Mouse (Mus musculus): ENCODE results near the gene Cd164. TPM values are rescaled to one million over a fixed set of nuclear protein-coding genes. Genes with fewer than 3 reads are reported as not detected.

Gene Cd164
- polyA plus RNA-seq, 1 experiment from 2014 or later, result 126 TPM

- no peak overlapping the region for H3K4me3 ChIP-seq (ENCODE audit: low read depth, low read length)
- WGBS, result 37% methylated on average over 3 of the region's 3 CpGs
- H3K9ac ChIP-seq (ENCODE audit: low read length), result no peak overlapping the region
- H3K4me1 ChIP-seq (ENCODE audit: control insufficient read depth, insufficient read depth, low read length), result no peaks in the 10 kb centered on the region
- no peaks in the 10 kb centered on the region for H3K36me3 ChIP-seq (ENCODE audit: control insufficient read depth, insufficient read depth, low read length)
- no peak overlapping the region for H3K4me2 ChIP-seq (ENCODE audit: low read depth)
- no peak for DNase-seq (ENCODE audit: low spot score)
- ATAC-seq (ENCODE audit: insufficient read depth, low FRiP score, low TSS enrichment), result no peak
- no peaks in the 10 kb centered on the region for H3K27me3 ChIP-seq (ENCODE audit: control insufficient read depth, insufficient read depth, low read length)
- H3K27ac ChIP-seq (ENCODE audit: low read depth, low read length), result no peak overlapping the region
- H3K9me3 ChIP-seq (ENCODE audit: control insufficient read depth, low read length), result peaks cover 8% of the 10 kb centered on the region
Measured at GRCm38 (mm10) chr10:41552319-41552718, 33.1 kb downstream of the Cd164 start.

GRCm38 (mm10) chr10:41552847-41553589 lies 33.8 kb downstream of the Cd164 start:
- H3K36me3 ChIP-seq (ENCODE audit: control insufficient read depth, insufficient read depth, low read length), result no peaks in the 10 kb centered on the region
- ATAC-seq (ENCODE audit: insufficient read depth, low FRiP score, low TSS enrichment) (no peak), DNase-seq (ENCODE audit: low spot score) (no peak)
- peaks cover 8% of the 10 kb centered on the region for H3K9me3 ChIP-seq (ENCODE audit: control insufficient read depth, low read length)
- no peaks in the 10 kb centered on the region for H3K27me3 ChIP-seq (ENCODE audit: control insufficient read depth, insufficient read depth, low read length)
- no peak overlapping the region for H3K27ac ChIP-seq (ENCODE audit: low read depth, low read length)
- no peaks in the 10 kb centered on the region for H3K4me1 ChIP-seq (ENCODE audit: control insufficient read depth, insufficient read depth, low read length)
- H3K9ac ChIP-seq (ENCODE audit: low read length), result no peak overlapping the region
- no peak overlapping the region for H3K4me2 ChIP-seq (ENCODE audit: low read depth)
- no peak overlapping the region for H3K4me3 ChIP-seq (ENCODE audit: low read depth, low read length)
- 53% methylated on average over 14 of the region's 14 CpGs for WGBS

- no peak overlapping the region for H3K4me3 ChIP-seq (ENCODE audit: low read depth, low read length)
Measured at GRCm38 (mm10) chr10:41553711-41554110, 34.5 kb downstream of the Cd164 start.

GRCm38 (mm10) chr10:41555081-41555480 lies 35.9 kb downstream of the Cd164 start:
- ATAC-seq (ENCODE audit: insufficient read depth, low FRiP score, low TSS enrichment) (no peak), DNase-seq (ENCODE audit: low spot score) (no peak)
- Histone ChIP-seq H3K4me1 (ENCODE audit: control insufficient read depth, insufficient read depth, low read length) (no peaks in the 10 kb centered on the region), H3K4me2 (ENCODE audit: low read depth) (no peak overlapping the region), H3K27ac (ENCODE audit: low read depth, low read length) (no peak overlapping the region), H3K4me3 (ENCODE audit: low read depth, low read length) (no peak overlapping the region), H3K27me3 (ENCODE audit: control insufficient read depth, insufficient read depth, low read length) (no peaks in the 10 kb centered on the region), H3K9ac (ENCODE audit: low read length) (no peak overlapping the region), H3K36me3 (ENCODE audit: control insufficient read depth, insufficient read depth, low read length) (no peaks in the 10 kb centered on the region), H3K9me3 (ENCODE audit: control insufficient read depth, low read length) (no peaks in the 10 kb centered on the region)
- 88% methylated on average over 3 of the region's 3 CpGs for WGBS

More at GRCm38 (mm10) chr10:41553711-41554110, 34.5 kb downstream of the Cd164 start:
- H3K27me3 ChIP-seq (ENCODE audit: control insufficient read depth, insufficient read depth, low read length), result no peaks in the 10 kb centered on the region
- no peak overlapping the region for H3K9ac ChIP-seq (ENCODE audit: low read length)
- H3K27ac ChIP-seq (ENCODE audit: low read depth, low read length), result no peak overlapping the region
- H3K4me2 ChIP-seq (ENCODE audit: low read depth), result no peak overlapping the region
- 74% methylated on average over 4 of the region's 4 CpGs for WGBS
- no peaks in the 10 kb centered on the region for H3K4me1 ChIP-seq (ENCODE audit: control insufficient read depth, insufficient read depth, low read length)
- peaks cover 4% of the 10 kb centered on the region for H3K9me3 ChIP-seq (ENCODE audit: control insufficient read depth, low read length)
- DNase-seq (ENCODE audit: low spot score) (no peak), ATAC-seq (ENCODE audit: insufficient read depth, low FRiP score, low TSS enrichment) (no peak)
- no peaks in the 10 kb centered on the region for H3K36me3 ChIP-seq (ENCODE audit: control insufficient read depth, insufficient read depth, low read length)

- ATAC-seq (ENCODE audit: insufficient read depth, low FRiP score, low TSS enrichment) (no peak), DNase-seq (ENCODE audit: low spot score) (no peak)
- Histone ChIP-seq H3K4me1 (ENCODE audit: control insufficient read depth, insufficient read depth, low read length) (no peaks in the 10 kb centered on the region), H3K9ac (ENCODE audit: low read length) (no peak overlapping the region), H3K36me3 (ENCODE audit: control insufficient read depth, insufficient read depth, low read length) (no peaks in the 10 kb centered on the region), H3K4me3 (ENCODE audit: low read depth, low read length) (no peak overlapping the region), H3K9me3 (ENCODE audit: control insufficient read depth, low read length) (no peaks in the 10 kb centered on the region), H3K27ac (ENCODE audit: low read depth, low read length) (no peak overlapping the region), H3K4me2 (ENCODE audit: low read depth) (no peak overlapping the region), H3K27me3 (ENCODE audit: control insufficient read depth, insufficient read depth, low read length) (no peaks in the 10 kb centered on the region)
- WGBS, result 81% methylated on average over 1 of the region's 1 CpGs
Measured at GRCm38 (mm10) chr10:41558401-41558800, 39.2 kb downstream of the Cd164 start.

GRCm38 (mm10) chr10:41561701-41562395 lies 42.6 kb downstream of the Cd164 start:
- H3K9ac ChIP-seq (ENCODE audit: low read length), result no peak overlapping the region
- no peaks in the 10 kb centered on the region for H3K27me3 ChIP-seq (ENCODE audit: control insufficient read depth, insufficient read depth, low read length)
- DNase-seq (ENCODE audit: low spot score), result no peak
- H3K27ac ChIP-seq (ENCODE audit: low read depth, low read length), result no peak overlapping the region
- WGBS, result 90% methylated on average over 10 of the region's 10 CpGs
- H3K4me2 ChIP-seq (ENCODE audit: low read depth), result no peak overlapping the region
- H3K4me3 ChIP-seq (ENCODE audit: low read depth, low read length), result no peak overlapping the region
- H3K9me3 ChIP-seq (ENCODE audit: control insufficient read depth, low read length), result no peaks in the 10 kb centered on the region
- ATAC-seq (ENCODE audit: insufficient read depth, low FRiP score, low TSS enrichment), result no peak
- no peaks in the 10 kb centered on the region for H3K36me3 ChIP-seq (ENCODE audit: control insufficient read depth, insufficient read depth, low read length)
- H3K4me1 ChIP-seq (ENCODE audit: control insufficient read depth, insufficient read depth, low read length), result no peaks in the 10 kb centered on the region

GRCm38 (mm10) chr10:41565141-41565540 lies 45.9 kb downstream of the Cd164 start:
- H3K4me1 ChIP-seq (ENCODE audit: control insufficient read depth, insufficient read depth, low read length), result no peaks in the 10 kb centered on the region
- ATAC-seq (ENCODE audit: insufficient read depth, low FRiP score, low TSS enrichment) (no peak), DNase-seq (ENCODE audit: low spot score) (no peak)
- H3K27ac ChIP-seq (ENCODE audit: low read depth, low read length), result no peak overlapping the region
- no peaks in the 10 kb centered on the region for H3K27me3 ChIP-seq (ENCODE audit: control insufficient read depth, insufficient read depth, low read length)
- H3K4me3 ChIP-seq (ENCODE audit: low read depth, low read length), result no peak overlapping the region
- WGBS, result 37% methylated on average over 5 of the region's 5 CpGs
- no peaks in the 10 kb centered on the region for H3K9me3 ChIP-seq (ENCODE audit: control insufficient read depth, low read length)
- H3K4me2 ChIP-seq (ENCODE audit: low read depth), result no peak overlapping the region
- H3K9ac ChIP-seq (ENCODE audit: low read length), result no peak overlapping the region
- no peaks in the 10 kb centered on the region for H3K36me3 ChIP-seq (ENCODE audit: control insufficient read depth, insufficient read depth, low read length)

GRCm38 (mm10) chr10:41568306-41568705 lies 49.1 kb downstream of the Cd164 start:
- Histone ChIP-seq H3K4me3 (ENCODE audit: low read depth, low read length) (no peak overlapping the region), H3K9ac (ENCODE audit: low read length) (no peak overlapping the region), H3K4me2 (ENCODE audit: low read depth) (no peak overlapping the region), H3K27ac (ENCODE audit: low read depth, low read length) (no peak overlapping the region), H3K27me3 (ENCODE audit: control insufficient read depth, insufficient read depth, low read length) (no peaks in the 10 kb centered on the region), H3K4me1 (ENCODE audit: control insufficient read depth, insufficient read depth, low read length) (no peaks in the 10 kb centered on the region), H3K9me3 (ENCODE audit: control insufficient read depth, low read length) (no peaks in the 10 kb centered on the region), H3K36me3 (ENCODE audit: control insufficient read depth, insufficient read depth, low read length) (no peaks in the 10 kb centered on the region)
- DNase-seq (ENCODE audit: low spot score), result no peak
- WGBS, result 53% methylated on average over 3 of the region's 3 CpGs
- no peak for ATAC-seq (ENCODE audit: insufficient read depth, low FRiP score, low TSS enrichment)

- DNase-seq (ENCODE audit: low spot score), result no peak
- WGBS, result 85% methylated on average over 4 of the region's 4 CpGs
Measured at GRCm38 (mm10) chr10:41571065-41571464, 51.9 kb downstream of the Cd164 start.

More at GRCm38 (mm10) chr10:41571065-41571464, 51.9 kb downstream of the Cd164 start:
- Histone ChIP-seq H3K4me2 (ENCODE audit: low read depth) (no peak overlapping the region), H3K4me3 (ENCODE audit: low read depth, low read length) (no peak overlapping the region), H3K9ac (ENCODE audit: low read length) (no peak overlapping the region), H3K4me1 (ENCODE audit: control insufficient read depth, insufficient read depth, low read length) (no peaks in the 10 kb centered on the region), H3K27me3 (ENCODE audit: control insufficient read depth, insufficient read depth, low read length) (no peaks in the 10 kb centered on the region), H3K36me3 (ENCODE audit: control insufficient read depth, insufficient read depth, low read length) (no peaks in the 10 kb centered on the region), H3K27ac (ENCODE audit: low read depth, low read length) (no peak overlapping the region), H3K9me3 (ENCODE audit: control insufficient read depth, low read length) (no peaks in the 10 kb centered on the region)
- no peak for ATAC-seq (ENCODE audit: insufficient read depth, low FRiP score, low TSS enrichment)

All from neural tube, embryonic 11.5 days (tissue).